In the genomic region with DNA sequence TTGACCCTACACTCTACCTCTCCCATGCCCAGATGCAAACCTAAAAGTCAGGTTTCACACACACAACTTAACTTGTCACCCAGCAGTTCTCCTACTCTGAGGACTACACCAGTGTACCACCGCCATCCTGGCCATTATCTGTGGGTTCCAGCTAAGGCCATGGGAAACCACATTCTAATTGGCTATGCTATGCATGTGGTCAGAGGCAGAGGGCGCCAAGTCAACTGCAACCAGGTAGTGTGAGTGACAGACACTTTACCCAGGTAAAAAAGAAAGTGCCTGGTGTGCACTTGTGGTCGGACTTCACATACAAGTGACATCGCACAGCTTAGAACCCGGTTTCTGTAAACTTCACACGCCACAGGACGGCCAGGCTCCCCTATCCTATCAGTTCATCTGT, we compare ENCODE assay signal across 9 mouse cellular contexts. TPM values are rescaled to one million over a fixed set of nuclear protein-coding genes. Genes with fewer than 3 reads are reported as not detected.
DNase-seq lines count a peak whose midpoint lies in the region; ATAC-seq and TF ChIP-seq lines count a peak whose summit lies in the region.
"Had no signal": no experiment of that assay in that cellular context is flagged by ENCODE, and none has a peak within 500 bp of the region (broad histone marks: within the 10 kb centered on the region; RNA-seq: fewer than 3 reads in every experiment).

No protein-coding gene starts in this region.

- H3K4me1 ChIP-seq in heart, postnatal 0 days (ENCODE audit: control insufficient read depth, insufficient read depth) = no peaks in the 10 kb centered on the region
- H3K4me1 ChIP-seq in E14TG2a.4 (replicated peaks; ENCODE audit: low read depth, low read length) = no peaks in the 10 kb centered on the region
- peaks cover 21% of the 10 kb centered on the region for H3K4me1 ChIP-seq in cortical plate, adult 2 months (ENCODE audit: control insufficient read depth, insufficient read depth, low read length)
- H3K4me1 ChIP-seq in lung, postnatal 0 days (ENCODE audit: insufficient read depth, low read depth, low read length) = no peaks in the 10 kb centered on the region
- no peaks in the 10 kb centered on the region for H3K4me1 ChIP-seq in midbrain, embryonic 11.5 days (ENCODE audit: control insufficient read depth, insufficient read depth, low read length)

- intact Hi-C loops in left cerebral cortex, postnatal 36 days (cut with DNase I) = no loop called here

- H3K36me3 ChIP-seq in heart, postnatal 0 days (replicated peaks; ENCODE audit: control insufficient read depth, insufficient read depth, low read length) = peaks cover 6% of the 10 kb centered on the region
- no peaks in the 10 kb centered on the region for H3K36me3 ChIP-seq in E14TG2a.4 (ENCODE audit: insufficient read depth, low read length)
- H3K36me3 ChIP-seq in lung, postnatal 0 days (ENCODE audit: insufficient read depth, low read length) = no peaks in the 10 kb centered on the region
- H3K36me3 ChIP-seq in midbrain, embryonic 11.5 days (ENCODE audit: control insufficient read depth, insufficient read depth, low read length) = no peaks in the 10 kb centered on the region

- TF ChIP-seq POLR2A in cortical plate, adult 2 months (IDR thresholded peaks at IDR 0.05; ENCODE audit: extremely low read depth, insufficient read depth, low read length) = no peak

- no peak for ATAC-seq in heart, postnatal 0 days (ENCODE audit: insufficient read depth, low read depth)
- peak; percentile 70 for ATAC-seq in lung, postnatal 0 days
- ATAC-seq in midbrain, embryonic 11.5 days (ENCODE audit: low FRiP score) = no peak

- peak; percentile 50 for TF ChIP-seq CTCF in heart, postnatal 0 days (IDR thresholded peaks at IDR 0.05; ENCODE audit: low read depth)
- peak; percentile 22; the same call in 1 of the 2 replicates for TF ChIP-seq CTCF in E14TG2a.4 (conservative IDR thresholded peaks at IDR 0.05; ENCODE audit: low read length)
- 0 out of 2 replicates have a peak, but pooled peaks have one; percentile 29 for TF ChIP-seq CTCF in cortical plate, adult 2 months (IDR thresholded peaks at IDR 0.05; ENCODE audit: extremely low read depth, insufficient read depth, low read length)
- peak; percentile 83 for TF ChIP-seq CTCF in lung, postnatal 0 days (IDR thresholded peaks at IDR 0.05)

- no peak for DNase-seq in heart, postnatal 0 days (ENCODE audit: low spot score)
- no peak for DNase-seq in heart, adult 8-10 months (ENCODE audit: low spot score)
- DNase-seq in lung, postnatal 0 days (ENCODE audit: low spot score) = peak; percentile 75
- DNase-seq in frontal cortex, postnatal 14 days (ENCODE audit: low spot score in 2 of 2) = no peak
- no peak for DNase-seq in midbrain, embryonic 11.5 days (ENCODE audit: low spot score, missing footprints)
- DNase-seq in left cerebral cortex, postnatal 36 days (ENCODE audit: low spot score in 2 of 2) = no peak

- H3K4me2 ChIP-seq in heart, postnatal 0 days (ENCODE audit: low read depth, low read length) = no peak overlapping the region
- no peak overlapping the region for H3K4me2 ChIP-seq in lung, postnatal 0 days (replicated peaks; ENCODE audit: low read depth, low read length)
- no peak overlapping the region for H3K4me2 ChIP-seq in midbrain, embryonic 11.5 days
- H3K4me2 ChIP-seq: embryonic facial prominence, embryonic 13.5 days had no signal

- no peaks in the 10 kb centered on the region for H3K27me3 ChIP-seq in heart, postnatal 0 days (ENCODE audit: control insufficient read depth, insufficient read depth, low read length)
- peaks cover 63% of the 10 kb centered on the region for H3K27me3 ChIP-seq in E14TG2a.4 (ENCODE audit: insufficient read depth, low read length)
- H3K27me3 ChIP-seq in lung, postnatal 0 days (replicated peaks; ENCODE audit: insufficient read depth, low read length) = no peaks in the 10 kb centered on the region
- H3K27me3 ChIP-seq in midbrain, embryonic 11.5 days (ENCODE audit: control insufficient read depth, insufficient read depth, low read length) = peaks cover 78% of the 10 kb centered on the region

- H3K27ac ChIP-seq in heart, postnatal 0 days (ENCODE audit: low read depth) = no peak overlapping the region
- H3K27ac ChIP-seq in cortical plate, adult 2 months (ENCODE audit: insufficient read depth, low read length) = no peak overlapping the region
- no peak overlapping the region for H3K27ac ChIP-seq in lung, postnatal 0 days (ENCODE audit: low read length)
- no peak overlapping the region for H3K27ac ChIP-seq in midbrain, embryonic 11.5 days (ENCODE audit: low read depth, low read length)
- H3K27ac ChIP-seq: embryonic facial prominence, embryonic 13.5 days had no signal

- H3K9me3 ChIP-seq in heart, postnatal 0 days (replicated peaks; ENCODE audit: control insufficient read depth, low read length) = no peaks in the 10 kb centered on the region
- H3K9me3 ChIP-seq in E14TG2a.4 (ENCODE audit: low read length) = no peaks in the 10 kb centered on the region
- no peaks in the 10 kb centered on the region for H3K9me3 ChIP-seq in lung, postnatal 0 days (ENCODE audit: low read length)
- no peaks in the 10 kb centered on the region for H3K9me3 ChIP-seq in midbrain, embryonic 11.5 days (ENCODE audit: control insufficient read depth, low read length)
- H3K9me3 ChIP-seq: embryonic facial prominence, embryonic 13.5 days had no signal

- H3K4me3 ChIP-seq in heart, postnatal 0 days (ENCODE audit: low read depth, low read length) = no peak overlapping the region
- H3K4me3 ChIP-seq in E14TG2a.4 (replicated peaks; ENCODE audit: low read length) = no peak overlapping the region
- no peak overlapping the region for H3K4me3 ChIP-seq in cortical plate, adult 2 months (ENCODE audit: insufficient read depth, low read length)
- no peak overlapping the region for H3K4me3 ChIP-seq in lung, postnatal 0 days (ENCODE audit: low read depth, low read length)
- H3K4me3 ChIP-seq in midbrain, embryonic 11.5 days (ENCODE audit: low read depth, low read length) = no peak overlapping the region
- H3K4me3 ChIP-seq: embryonic facial prominence, embryonic 13.5 days had no signal

- no peak overlapping the region for H3K9ac ChIP-seq in heart, postnatal 0 days (replicated peaks; ENCODE audit: low read depth, low read length)
- H3K9ac ChIP-seq in lung, postnatal 0 days (replicated peaks; ENCODE audit: low read depth) = no peak overlapping the region
- H3K9ac ChIP-seq in midbrain, embryonic 11.5 days (ENCODE audit: low read length) = no peak overlapping the region
- H3K9ac ChIP-seq: embryonic facial prominence, embryonic 13.5 days had no signal

- no peak for TF ChIP-seq EP300 in heart, postnatal 0 days (IDR thresholded peaks at IDR 0.05; ENCODE audit: low read depth)
- TF ChIP-seq EP300 in lung, postnatal 0 days (IDR thresholded peaks at IDR 0.05) = no peak

- WGBS in heart, postnatal 0 days = 70% methylated on average over 7 of the region's 7 CpGs
- 43% methylated on average over 7 of the region's 7 CpGs for WGBS in lung, postnatal 0 days
- WGBS in midbrain, embryonic 11.5 days = 61% methylated on average over 7 of the region's 7 CpGs

RNA-seq across cellular contexts. Expression of gene G430095P16Rik, which starts 36.3 kb away (rescaled TPM):
- total RNA-seq in heart, postnatal 0 days (2014; rRNA removed; ENCODE audit: low replicate concordance) = 1.0 TPM in 1 of 2 replicates, not detected in the other
- 3.0 and 3.1 TPM in 2 replicates for polyA plus RNA-seq in heart, postnatal 0 days (2015; fragmentation: Nextera tagmentation; extraction: Ambion mirVana)
- under 1 TPM in 1 of 4 experiments, not detected in 3; 0.66 TPM for total RNA-seq in heart, adult 8-10 months (2022)
- 0.30 and 0.42 TPM in 2 replicates for polyA plus RNA-seq in cortical plate, adult 2 months (2012; rRNA removed)
- 2.0 and 2.8 TPM in 2 replicates for polyA plus RNA-seq in lung, postnatal 0 days (2015; fragmentation: Nextera tagmentation; extraction: Ambion mirVana)
- 1.6 and 1.9 TPM in 2 replicates for polyA plus RNA-seq in midbrain, embryonic 11.5 days (2014; fragmentation: Nextera tagmentation; extraction: Ambion mirVana)
- not detected for total RNA-seq in left cerebral cortex, postnatal 36 days (2021)

RNA-seq across cellular contexts. Expression of gene Nfix, which starts 41.0 kb away (rescaled TPM):
- total RNA-seq in heart, postnatal 0 days (2014; rRNA removed; ENCODE audit: low replicate concordance) = 41.9 and 48.5 TPM in 2 replicates
- 18.2 TPM in 2 replicates for polyA plus RNA-seq in heart, postnatal 0 days (2015; fragmentation: Nextera tagmentation; extraction: Ambion mirVana)
- 100 to 1,000 TPM; 288 to 356 (median 295) TPM for total RNA-seq in heart, adult 8-10 months (2022)
- 82.8 and 89.1 TPM in 2 replicates for polyA plus RNA-seq in cortical plate, adult 2 months (2012; rRNA removed)
- polyA plus RNA-seq in lung, postnatal 0 days (2015; fragmentation: Nextera tagmentation; extraction: Ambion mirVana) = 38.8 and 45.1 TPM in 2 replicates
- polyA plus RNA-seq in midbrain, embryonic 11.5 days (2014; fragmentation: Nextera tagmentation; extraction: Ambion mirVana) = 2.2 and 2.5 TPM in 2 replicates
- 100 to 1,000 TPM; 303 to 353 TPM for total RNA-seq in left cerebral cortex, postnatal 36 days (2021)

RNA-seq across cellular contexts. Expression of gene Lyl1, which starts 57.9 kb away (rescaled TPM):
- total RNA-seq in heart, postnatal 0 days (2014; rRNA removed; ENCODE audit: low replicate concordance) = 4.4 and 4.8 TPM in 2 replicates
- polyA plus RNA-seq in heart, postnatal 0 days (2015; fragmentation: Nextera tagmentation; extraction: Ambion mirVana) = 8.7 and 9.8 TPM in 2 replicates
- 1 to 10 TPM; 3.5 to 4.8 (median 4.3) TPM for total RNA-seq in heart, adult 8-10 months (2022)
- 3.3 and 3.4 TPM in 2 replicates for polyA plus RNA-seq in cortical plate, adult 2 months (2012; rRNA removed)
- polyA plus RNA-seq in lung, postnatal 0 days (2015; fragmentation: Nextera tagmentation; extraction: Ambion mirVana) = 11.6 and 13.9 TPM in 2 replicates
- polyA plus RNA-seq in midbrain, embryonic 11.5 days (2014; fragmentation: Nextera tagmentation; extraction: Ambion mirVana) = 5.1 and 6.5 TPM in 2 replicates
- total RNA-seq in left cerebral cortex, postnatal 36 days (2021) = 1 to 10 TPM; 2.4 to 3.4 TPM

Comparison
In these comparisons a context has a peak if more than half of its experiments do, and no peak if none do; other contexts are left out.
1. CTCF ChIP-seq: peak in every context shown above with its lines; median percentile 83 in lung, postnatal 0 days; 50 in heart, postnatal 0 days; 29 in cortical plate, adult 2 months; 22 in E14TG2a.4.